Mouse (Mus musculus) frontal cortex, adult (tissue): ENCODE results near the gene Rapgef6.

Experiments
- ATAC-seq: cut with Nextera tagmentation; 2 replicates; pipeline ENCODE4 v1.9.2; 2017; ENCODE audit warnings: mild to moderate bottlenecking, moderate library complexity, mixed read lengths; ENCODE audit not compliant: low TSS enrichment

The Rapgef6 gene

GRCm38 (mm10) chr11:54735114-54735513 is 212.5 kb downstream of the Rapgef6 start:
- ATAC-seq, result no peak; the same call in 1 of the 2 replicates

DNA sequence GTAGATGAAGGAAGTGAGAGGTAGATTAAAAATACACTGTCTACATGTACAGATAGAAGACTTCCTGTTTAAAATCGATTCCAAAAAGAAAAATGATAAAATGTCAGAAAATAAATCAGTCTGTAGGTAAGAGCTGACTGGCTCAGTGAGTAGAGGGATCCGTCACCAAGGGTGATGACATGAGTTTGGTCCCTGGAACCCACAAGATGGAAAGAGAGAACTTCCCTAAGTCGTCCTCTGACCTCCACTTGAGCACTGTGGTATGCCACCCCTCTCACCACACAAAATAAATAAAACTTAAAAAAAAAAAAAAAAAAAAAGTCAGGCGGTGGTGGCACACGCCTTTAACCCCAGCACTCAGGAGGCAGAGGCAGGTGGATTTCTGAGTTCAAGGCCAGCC is 214.3 kb downstream of the Rapgef6 start:
- ATAC-seq, result no peak

- ATAC-seq, result no peak
Observed at GRCm38 (mm10) chr11:54739012-54739750, 216.5 kb downstream of the Rapgef6 start.

DNA sequence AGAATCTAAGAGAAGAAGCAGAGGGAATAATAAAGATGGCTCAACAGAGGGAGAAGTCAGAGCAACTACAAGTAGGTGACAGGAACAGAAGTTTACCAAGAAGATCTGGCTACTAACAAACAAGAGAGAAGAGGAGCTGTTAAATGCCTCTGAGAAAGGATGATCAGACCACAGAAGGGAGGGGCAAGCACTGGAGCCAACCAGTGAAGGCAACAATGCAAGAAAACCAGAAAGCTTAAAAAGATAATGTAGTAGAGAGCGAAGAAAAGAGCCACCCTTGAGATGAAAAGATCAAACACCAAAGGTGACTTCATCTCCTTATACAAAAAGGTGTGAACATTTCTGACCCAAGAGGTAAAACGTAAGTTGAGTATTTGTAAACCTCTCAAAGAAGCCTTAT is 218.7 kb downstream of the Rapgef6 start:
- ATAC-seq, result no peak

DNA sequence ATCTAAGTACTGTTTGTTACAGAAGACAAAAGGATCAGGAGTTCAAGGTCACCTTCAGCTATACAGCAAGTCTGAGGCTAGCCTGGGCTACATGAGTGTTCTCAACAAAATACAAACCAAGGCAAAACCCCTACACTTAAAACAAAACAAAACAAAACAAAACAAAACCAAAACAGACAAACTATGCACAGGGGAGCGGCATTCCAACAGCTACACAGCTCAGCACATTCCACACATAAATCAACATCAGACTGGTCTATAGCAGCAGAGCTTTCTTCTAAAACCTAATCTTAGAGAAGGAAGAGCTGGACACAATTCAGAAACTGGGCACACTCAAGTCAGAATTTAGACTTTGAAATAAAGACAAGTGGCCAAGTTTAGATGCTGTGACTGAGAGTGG is 221.6 kb downstream of the Rapgef6 start:
- no peak for ATAC-seq
